Mouse (Mus musculus) intestine, embryonic 16.5 days (tissue): Measurements from ENCODE around the gene Meioc. TPM values are rescaled to one million over a fixed set of nuclear protein-coding genes. Genes with fewer than 3 reads are reported as not detected.
A peak's percentile ranks its signal among the peaks of the same experiment; 100 is the strongest.
"Not testable (repeated sequence)": the region's sequence is repeated elsewhere in the genome, so short reads cannot be mapped to it uniquely, and the experiment has no call there.

Experiments used
- ATAC-seq: fragments of 200-750 bp; cut with Nextera tagmentation; 2 replicates; pipeline ENCODE4 v1.8.0; 2017; ENCODE audit warnings: moderate TSS enrichment, moderate library complexity
- H3K27ac ChIP-seq: fragments of 300-500 bp; sonication (generic); 2 replicates; pipeline ENCODE4 v1.5.1; 2014; ENCODE audit warnings: mild to moderate bottlenecking, low read length
- H3K27me3 ChIP-seq: fragments of 300-500 bp; sonication (generic); replicated peaks from 2 replicates; pipeline ENCODE4 v1.6.1; 2014; ENCODE audit warnings: low read length, control low read depth, mixed read lengths; ENCODE audit not compliant: control insufficient read depth, insufficient read depth
- H3K36me3 ChIP-seq: fragments of 300-500 bp; sonication (generic); 2 replicates; pipeline ENCODE4 v1.6.1; 2014; ENCODE audit warnings: low read length, control low read depth; ENCODE audit not compliant: control insufficient read depth, insufficient read depth
- H3K4me1 ChIP-seq: fragments of 300-500 bp; sonication (generic); 2 replicates; pipeline ENCODE4 v1.6.1; 2014; ENCODE audit warnings: low read length, control low read depth, mixed read lengths; ENCODE audit not compliant: control insufficient read depth, insufficient read depth
- H3K4me2 ChIP-seq: fragments of 300-500 bp; sonication (generic); 2 replicates; pipeline ENCODE4 v1.6.1; 2014; ENCODE audit warnings: low read depth, low read length, control low read depth
- H3K4me3 ChIP-seq: fragments of 300-500 bp; sonication (generic); 2 replicates; pipeline ENCODE4 v1.5.1; 2014; ENCODE audit warnings: mild to moderate bottlenecking, low read length
- H3K9ac ChIP-seq: fragments of 300-500 bp; sonication (generic); 2 replicates; pipeline ENCODE4 v1.6.1; 2014; ENCODE audit warnings: low read depth, low read length
- H3K9me3 ChIP-seq: fragments of 300-500 bp; sonication (generic); 2 replicates; pipeline ENCODE4 v1.6.1; 2016; ENCODE audit warnings: low read length, control low read depth; ENCODE audit not compliant: control insufficient read depth
- WGBS: fragments of 180-500 bp; shearing (Covaris S2); extraction: QIAGEN DNeasy Blood & Tissue Kit; methylation state at CpG from one replicate; pipeline ENCODE4 v1.1.7; 2014; 5-methylcytosine and 5-hydroxymethylcytosine counted together
- polyA plus RNA-seq: library from polyadenylated mRNA; unstranded; fragments of >200 nt; fragmentation: Nextera tagmentation; extraction: Ambion mirVana; gene quantifications from 2 replicates; pipeline ENCODE4 v1.2.1, GENCODE M21; 2015

The Meioc gene
- polyA plus RNA-seq, 1 experiment from 2014 or later, result 0.24 TPM

- H3K27ac ChIP-seq, result no peak overlapping the region
- H3K9ac ChIP-seq, result 0 out of 2 replicates have a peak overlapping the region, but pooled peaks have one; percentile 24
- ATAC-seq, result no peak; the same call in 1 of the 2 replicates
- WGBS, result 10% methylated on average over 4 of the region's 4 CpGs
- no peaks in the 10 kb centered on the region for H3K36me3 ChIP-seq
- H3K4me3 ChIP-seq, result no peak overlapping the region
- peaks cover 3% of the 10 kb centered on the region; the same call in 1 of the 2 replicates for H3K4me1 ChIP-seq
- H3K27me3 ChIP-seq, result no peaks in the 10 kb centered on the region
- H3K4me2 ChIP-seq, result 0 out of 2 replicates have a peak overlapping the region, but pooled peaks have one; percentile 19
- no peaks in the 10 kb centered on the region for H3K9me3 ChIP-seq
Observed at GRCm38 (mm10) chr11:102656326-102656926, 7.1 kb upstream of the Meioc start.

- Histone ChIP-seq H3K4me3 (no peak overlapping the region), H3K27me3 (no peaks in the 10 kb centered on the region), H3K4me1 (peaks cover 3% of the 10 kb centered on the region; the same call in 1 of the 2 replicates), H3K9ac (no peak overlapping the region), H3K36me3 (no peaks in the 10 kb centered on the region), H3K4me2 (no peak overlapping the region), H3K27ac (no peak overlapping the region), H3K9me3 (no peaks in the 10 kb centered on the region)
- WGBS, result 55% methylated on average over 6 of the region's 6 CpGs
- no peak for ATAC-seq
Observed at GRCm38 (mm10) chr11:102656931-102657330, 6.6 kb upstream of the Meioc start.

GRCm38 (mm10) chr11:102665151-102665550, 1.6 kb downstream of the Meioc start:
- H3K9ac ChIP-seq, result no peak overlapping the region
- 45% methylated on average over 33 of the region's 33 CpGs for WGBS
- peaks cover 8% of the 10 kb centered on the region for H3K9me3 ChIP-seq
- no peaks in the 10 kb centered on the region for H3K36me3 ChIP-seq
- no peak overlapping the region for H3K4me2 ChIP-seq
- no peak overlapping the region for H3K27ac ChIP-seq
- no peak overlapping the region for H3K4me3 ChIP-seq
- no peak for ATAC-seq
- H3K4me1 ChIP-seq, result no peaks in the 10 kb centered on the region
- peaks cover 17% of the 10 kb centered on the region for H3K27me3 ChIP-seq

- Histone ChIP-seq H3K9ac (no peak overlapping the region), H3K27me3 (peaks cover 17% of the 10 kb centered on the region), H3K4me3 (peak overlapping the region; percentile 16), H3K9me3 (peaks cover 8% of the 10 kb centered on the region), H3K36me3 (no peaks in the 10 kb centered on the region), H3K4me1 (no peaks in the 10 kb centered on the region), H3K4me2 (no peak overlapping the region), H3K27ac (no peak overlapping the region)
- ATAC-seq, result no peak
- 44% methylated on average over 84 of the region's 84 CpGs for WGBS
Observed at GRCm38 (mm10) chr11:102665637-102666435, 2.3 kb downstream of the Meioc start.

GRCm38 (mm10) chr11:102690162-102690561, 26.6 kb downstream of the Meioc start:
- H3K4me2 ChIP-seq, result no peak overlapping the region
- no peak; the same call in 1 of the 2 replicates for ATAC-seq

DNA sequence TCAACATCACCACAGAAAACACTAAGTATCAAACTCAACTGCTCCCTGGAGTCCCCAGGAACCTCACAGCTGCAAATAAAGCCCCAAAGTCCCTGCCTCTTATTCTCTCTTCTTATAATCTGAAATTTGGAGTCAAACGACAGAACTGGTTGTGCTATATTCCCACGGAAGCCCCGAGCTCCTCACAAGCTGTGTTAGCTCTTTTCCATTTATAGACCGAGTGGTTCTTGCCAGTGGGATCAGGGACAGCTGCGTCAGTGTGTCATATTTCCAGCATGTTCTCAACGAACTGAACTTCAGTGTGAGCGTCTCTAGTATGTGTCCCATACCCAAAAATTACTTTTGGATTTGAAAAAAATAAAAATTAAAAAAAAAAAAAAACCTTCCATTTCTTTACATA, 31.8 kb downstream of the Meioc start:
- H3K27ac ChIP-seq, result no peak overlapping the region
- no peak overlapping the region for H3K4me3 ChIP-seq
- no peaks in the 10 kb centered on the region for H3K9me3 ChIP-seq
- no peak overlapping the region for H3K4me2 ChIP-seq
- no peaks in the 10 kb centered on the region for H3K27me3 ChIP-seq
- no peak overlapping the region for H3K9ac ChIP-seq
- H3K4me1 ChIP-seq, result peaks cover 4% of the 10 kb centered on the region; the same call in 1 of the 2 replicates
- no peaks in the 10 kb centered on the region for H3K36me3 ChIP-seq
- no peak for ATAC-seq
- 91% methylated on average over 7 of the region's 7 CpGs for WGBS

More at GRCm38 (mm10) chr11:102690162-102690561, 26.6 kb downstream of the Meioc start:
- H3K4me1 ChIP-seq, result no peaks in the 10 kb centered on the region
- H3K9ac ChIP-seq, result no peak overlapping the region
- H3K27ac ChIP-seq, result no peak overlapping the region
- H3K4me3 ChIP-seq, result no peak overlapping the region
- H3K9me3 ChIP-seq, result no peaks in the 10 kb centered on the region
- H3K36me3 ChIP-seq, result no peaks in the 10 kb centered on the region
- 64% methylated on average over 6 of the region's 6 CpGs for WGBS
- no peaks in the 10 kb centered on the region for H3K27me3 ChIP-seq

GRCm38 (mm10) chr11:102697338-102698017, 34.0 kb downstream of the Meioc start, which contains the start of gene Ccdc43:
Gene Ccdc43, minus strand, starts transcription at chr11:102697782.
- ATAC-seq, result peak; percentile 99
- H3K4me3 ChIP-seq, result peak within 1 kb of the TSS; percentile 86
- H3K4me1 ChIP-seq, result peaks cover 4% of the 10 kb centered on the region; the same call in 1 of the 2 replicates
- H3K4me2 ChIP-seq, result peak within 1 kb of the TSS; percentile 63
- H3K9me3 ChIP-seq, result no peaks in the 10 kb centered on the region
- H3K27me3 ChIP-seq, result no peaks in the 10 kb centered on the region
- H3K9ac ChIP-seq, result peak within 1 kb of the TSS; percentile 92
- no peaks in the 10 kb centered on the region for H3K36me3 ChIP-seq
- H3K27ac ChIP-seq, result peak within 1 kb of the TSS; percentile 69
- WGBS, result under 1% methylated on average over 49 of the region's 49 CpGs

DNA sequence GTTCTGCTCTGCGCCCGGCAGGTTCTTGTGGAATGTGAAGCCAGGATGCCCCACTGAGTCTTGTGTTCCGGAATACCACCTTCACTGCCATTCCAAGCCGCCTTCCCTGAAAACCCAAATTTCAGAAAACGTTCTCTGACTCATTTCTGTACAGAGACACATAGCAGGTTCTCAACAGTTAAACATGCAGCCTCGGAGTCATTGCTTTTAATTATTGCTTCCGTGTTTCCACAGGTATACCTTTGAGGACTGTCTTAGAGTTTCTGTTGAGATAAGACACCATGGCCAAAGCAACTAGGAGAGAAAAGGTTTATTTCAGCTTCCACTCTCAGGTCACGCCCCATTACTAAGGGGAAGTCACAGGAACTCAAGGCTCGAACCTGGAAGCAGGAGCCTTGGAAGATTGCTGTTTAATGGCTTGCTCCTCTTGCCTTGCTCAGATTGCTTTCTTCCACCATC, 34.5 kb downstream of the Meioc start:
- H3K4me1 ChIP-seq, result peaks cover 4% of the 10 kb centered on the region; the same call in 1 of the 2 replicates
- H3K27ac ChIP-seq, result peak overlapping the region; percentile 69
- H3K27me3 ChIP-seq, result no peaks in the 10 kb centered on the region
- 13% methylated on average over 9 of the region's 9 CpGs for WGBS
- H3K9ac ChIP-seq, result peak overlapping the region; percentile 92
- no peaks in the 10 kb centered on the region for H3K36me3 ChIP-seq
- peak; percentile 52 for ATAC-seq
- no peaks in the 10 kb centered on the region for H3K9me3 ChIP-seq
- H3K4me2 ChIP-seq, result peak overlapping the region; percentile 63
- H3K4me3 ChIP-seq, result peak overlapping the region; percentile 86

DNA sequence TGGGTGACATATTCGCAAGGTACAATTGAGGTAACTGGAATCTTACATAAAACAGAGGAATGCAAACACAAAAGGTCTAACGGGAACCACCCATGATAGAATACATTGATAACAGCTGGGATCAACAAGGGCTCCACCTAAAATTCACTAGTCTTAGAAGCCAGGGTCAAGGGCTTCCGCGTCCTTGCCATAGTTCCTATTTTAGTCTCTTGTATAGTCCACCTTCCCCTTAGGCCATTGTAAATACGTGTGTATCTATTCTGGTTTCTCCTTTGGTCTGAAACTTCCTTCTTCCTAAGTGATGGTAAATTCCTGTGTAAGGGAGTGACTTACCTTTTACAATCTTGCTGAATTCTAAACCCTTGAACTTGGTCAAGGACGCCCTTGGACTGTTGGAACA, 38.7 kb downstream of the Meioc start:
- H3K4me2 ChIP-seq, H3K4me1 ChIP-seq, H3K4me3 ChIP-seq, H3K9ac ChIP-seq, H3K27ac ChIP-seq, H3K36me3 ChIP-seq, H3K9me3 ChIP-seq, H3K27me3 ChIP-seq, ATAC-seq: not testable (repeated sequence)
- WGBS, result 91% methylated on average over 6 of the region's 6 CpGs
